Mouse (Mus musculus): Measurements from ENCODE around the gene Gm43191. TPM values are rescaled to one million over a fixed set of nuclear protein-coding genes. Genes with fewer than 3 reads are reported as not detected.
"Not testable (repeated sequence)": the region's sequence is repeated elsewhere in the genome, so short reads cannot be mapped to it uniquely, and the experiment has no call there.

Gm43191 gene
- polyA plus RNA-seq (2012; rRNA removed): not detected in 2 replicates

DNA sequence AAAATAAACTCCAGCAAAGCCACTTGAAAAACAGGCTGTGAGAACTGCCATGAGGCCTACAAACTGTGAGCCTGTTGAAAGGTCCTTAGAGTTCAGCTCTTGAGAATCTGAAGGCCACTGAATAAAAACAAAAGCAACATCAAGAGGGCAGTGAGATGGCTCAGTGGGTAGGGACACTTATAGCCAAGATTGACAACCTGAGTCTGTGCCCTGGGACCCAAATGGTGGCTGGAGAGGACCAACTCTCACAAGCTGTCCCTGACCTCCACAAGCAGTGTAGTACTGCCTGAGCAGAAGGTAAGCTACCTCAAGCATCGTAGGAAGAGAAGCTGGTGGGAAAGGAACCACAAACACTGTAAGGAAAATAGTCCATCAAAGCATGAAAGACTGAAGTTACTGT lies at the start of gene Gm43191:
Gene Gm43191, minus strand, starts transcription at position 101 of the 400 bp plus-strand sequence.
- no peak for DNase-seq (ENCODE audit: low spot score)

DNA sequence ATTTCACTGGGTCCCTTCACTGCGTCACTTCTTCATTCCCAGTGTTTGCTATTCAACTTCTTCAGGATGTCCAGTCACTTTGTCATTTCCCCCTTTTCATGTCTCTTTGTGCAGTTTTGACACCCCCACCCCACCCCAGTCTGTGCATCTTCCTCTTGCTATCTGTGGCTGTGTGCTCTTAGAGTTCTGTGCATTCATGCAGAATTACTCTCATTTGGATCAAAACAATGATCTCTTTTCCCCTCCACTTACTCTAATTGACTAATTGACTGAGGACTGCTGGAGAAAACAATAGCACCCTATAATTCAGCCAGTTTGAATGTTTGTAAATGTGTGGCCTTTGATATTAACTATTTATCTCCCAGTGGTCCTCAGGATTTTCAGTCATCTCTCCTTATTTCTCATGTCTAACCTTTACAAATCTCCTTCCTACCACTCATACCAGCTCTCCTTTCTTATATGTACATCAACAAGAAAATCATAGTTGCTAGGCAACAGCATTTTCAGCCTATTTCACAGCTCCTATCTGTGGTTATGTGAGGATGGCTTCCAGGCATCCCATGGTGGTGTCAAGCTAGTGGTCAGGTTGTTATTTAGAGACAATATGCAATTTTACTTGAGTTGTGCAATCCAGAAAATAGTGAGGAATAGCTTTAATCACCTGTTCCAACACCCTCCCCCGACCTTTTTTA lies 48.6 kb upstream of the Gm43191 start:
- no peak for DNase-seq (ENCODE audit: low spot score)

DNA sequence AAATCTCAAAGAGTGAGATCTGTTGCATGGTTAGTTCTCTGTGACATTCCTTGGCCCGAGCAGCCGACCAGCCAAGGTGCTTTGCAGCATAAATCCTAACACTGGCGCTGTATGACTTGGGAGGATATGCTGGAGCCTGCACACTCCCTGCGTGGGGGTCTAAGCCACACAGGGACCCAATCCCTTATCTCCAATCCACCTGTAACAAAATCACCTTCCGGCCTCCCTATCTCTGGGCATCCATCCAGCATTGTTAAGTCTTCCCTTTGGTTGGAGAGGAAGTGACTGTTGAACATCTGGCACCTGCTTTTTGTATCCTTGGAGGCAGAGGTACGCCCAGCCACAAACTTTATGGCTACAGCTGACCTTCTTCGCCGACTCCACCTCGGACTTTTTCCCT lies 45.7 kb upstream of the Gm43191 start:
- DNase-seq (ENCODE audit: low spot score): no peak

DNA sequence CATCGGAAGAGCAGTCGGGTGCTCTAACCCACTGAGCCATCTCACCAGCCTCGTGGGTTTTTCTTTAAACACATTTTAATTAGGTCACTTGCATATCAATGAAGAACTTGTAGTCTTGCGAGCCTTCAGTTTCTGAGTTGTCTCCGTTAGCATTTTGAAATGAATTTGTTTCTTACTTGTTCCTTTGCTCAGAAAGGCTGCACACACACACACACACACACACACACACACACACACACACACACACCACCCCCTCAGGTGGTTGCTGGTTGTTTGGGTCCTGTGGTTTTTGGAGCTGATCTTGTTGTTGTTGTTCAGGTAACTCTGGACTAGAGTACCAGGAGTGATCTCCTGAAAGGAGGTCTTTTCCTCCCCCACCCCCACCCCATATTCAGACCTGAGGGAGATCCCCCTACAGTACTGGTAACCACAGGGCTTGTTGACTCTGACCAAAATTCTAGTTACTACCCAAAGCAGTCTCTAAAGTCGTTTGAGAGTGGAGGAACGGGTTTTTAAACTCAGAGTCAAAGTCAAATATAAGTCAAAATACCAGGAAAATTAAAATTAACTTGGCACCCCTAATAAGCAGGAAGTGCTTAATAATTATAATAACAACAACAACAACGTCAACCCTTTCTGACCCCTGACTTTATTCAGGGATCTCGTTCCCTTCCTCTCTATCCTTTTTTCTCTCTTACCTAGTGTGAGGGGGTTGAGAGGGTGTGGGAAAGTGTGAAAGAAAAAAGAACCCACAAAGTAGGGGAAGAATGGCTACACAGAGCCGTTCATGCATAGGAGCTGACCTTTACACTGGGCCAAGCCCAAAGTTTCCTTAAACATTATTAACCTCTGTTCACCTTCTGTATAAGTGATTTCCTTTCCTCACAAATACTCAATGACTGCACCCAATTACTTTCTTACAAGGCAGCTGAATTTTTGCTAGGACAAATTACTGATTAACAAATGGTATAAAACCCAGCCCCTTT lies 42.7 kb upstream of the Gm43191 start:
- no peak for DNase-seq (ENCODE audit: low spot score)

- no peak for DNase-seq (ENCODE audit: low spot score)
These were observed 41.9 kb upstream of the Gm43191 start for GRCm38 (mm10) chr3:116722980-116723379.

DNA sequence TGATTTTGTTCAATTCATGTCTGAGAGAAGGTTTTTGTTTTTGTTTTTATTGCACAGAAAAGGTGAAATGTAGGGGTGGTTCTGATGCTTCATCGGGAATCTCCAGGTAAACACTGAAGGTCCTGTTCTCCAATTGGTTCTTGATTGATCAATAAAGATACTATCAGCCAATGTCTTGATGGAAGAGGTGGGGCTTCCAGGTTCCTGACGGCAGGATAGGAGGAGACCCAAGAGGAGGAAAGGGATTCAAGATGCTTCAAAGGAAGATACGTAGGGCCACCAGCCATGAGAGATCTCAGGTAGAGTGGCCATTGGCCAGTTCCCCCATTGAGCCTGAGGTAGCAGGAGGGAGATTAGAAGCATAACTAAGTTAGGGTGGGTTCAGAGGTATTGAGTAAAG lies 37.9 kb upstream of the Gm43191 start:
- no peak for DNase-seq (ENCODE audit: low spot score)

GRCm38 (mm10) chr3:116713031-116713430 lies 32.0 kb upstream of the Gm43191 start:
- DNase-seq (ENCODE audit: low spot score): no peak

- DNase-seq (ENCODE audit: low spot score): no peak
These were observed 31.4 kb upstream of the Gm43191 start, which contains the start of gene Slc35a3 for GRCm38 (mm10) chr3:116712436-116712881. TSS of gene Slc35a3 (minus strand) at chr3:116712831.

GRCm38 (mm10) chr3:116711624-116712435 lies 30.8 kb upstream of the Gm43191 start:
- peak; percentile 83 for DNase-seq (ENCODE audit: low spot score)

DNA sequence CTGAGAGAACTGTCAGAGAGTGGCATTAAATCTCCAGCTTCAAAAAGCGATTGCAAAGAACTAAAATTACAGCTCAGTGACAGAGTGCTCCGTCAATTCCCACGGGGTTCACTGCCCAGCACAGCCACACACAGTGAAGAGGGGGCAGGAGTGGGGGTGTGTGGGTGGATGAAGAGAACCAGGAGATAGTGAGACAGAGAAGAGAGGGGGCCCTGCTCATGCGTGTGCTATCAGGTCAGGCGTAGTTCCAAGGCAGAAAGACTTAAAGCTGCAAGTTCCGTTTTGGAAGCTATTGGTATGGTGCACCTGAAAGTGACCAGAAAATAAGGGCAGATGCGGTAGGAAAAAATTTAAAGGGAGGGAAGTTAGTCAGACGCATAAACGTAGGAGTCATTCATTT lies 29.9 kb upstream of the Gm43191 start:
- DNase-seq (ENCODE audit: low spot score): no peak

DNA sequence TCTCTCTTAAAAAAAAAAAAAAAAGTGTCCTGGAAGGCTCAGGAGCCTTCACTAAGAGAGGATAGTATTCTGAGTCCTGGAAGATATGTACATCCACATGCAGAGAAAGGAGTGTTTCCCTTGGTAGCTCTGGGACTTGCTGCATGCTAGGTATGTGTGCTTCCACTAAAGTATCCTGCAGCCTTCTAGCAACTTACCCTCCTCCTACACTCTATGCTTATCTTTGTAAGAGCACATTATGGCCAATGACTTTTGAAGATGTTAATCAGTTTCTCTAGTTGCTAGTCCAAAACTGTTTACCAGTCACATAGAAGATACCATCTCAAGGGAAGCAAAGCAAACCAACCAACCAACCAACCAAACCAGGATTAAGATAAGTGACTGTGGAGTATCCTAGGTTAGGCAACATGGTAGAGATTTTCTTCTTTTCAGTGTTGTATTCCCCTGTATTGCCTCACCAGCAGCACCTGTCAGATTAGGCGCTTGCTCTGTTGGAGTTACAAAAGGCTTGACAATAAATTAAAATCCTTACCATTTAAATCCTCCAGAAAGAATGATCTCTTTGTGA lies 24.7 kb upstream of the Gm43191 start:
- DNase-seq (ENCODE audit: low spot score): no peak

GRCm38 (mm10) chr3:116703835-116704234 lies 22.8 kb upstream of the Gm43191 start:
- DNase-seq (ENCODE audit: low spot score): no peak

- DNase-seq (ENCODE audit: low spot score): no peak
These were observed 21.7 kb upstream of the Gm43191 start for GRCm38 (mm10) chr3:116702647-116703272.

DNA sequence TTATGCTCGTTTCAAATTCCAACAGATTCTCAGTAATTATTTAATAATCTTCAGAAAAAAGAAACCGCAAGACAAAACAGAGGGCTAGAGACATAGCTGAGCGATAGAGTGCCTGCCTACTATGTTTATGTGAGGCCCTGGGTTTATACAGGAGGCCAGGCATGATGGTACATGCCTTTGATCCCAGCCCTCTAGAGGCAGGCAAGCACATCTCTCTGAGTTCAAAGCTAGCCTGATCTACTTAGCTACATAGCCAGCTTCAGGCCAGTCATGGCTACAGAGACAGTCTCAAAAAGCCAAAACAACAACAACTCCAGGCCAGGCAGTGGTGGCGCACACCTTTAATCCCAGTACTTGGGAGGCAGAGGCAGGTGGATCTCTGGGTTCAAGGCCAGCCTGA lies 20.5 kb upstream of the Gm43191 start:
- no peak for DNase-seq (ENCODE audit: low spot score)

- no peak for DNase-seq (ENCODE audit: low spot score)
These were observed 17.7 kb upstream of the Gm43191 start for GRCm38 (mm10) chr3:116698786-116699185.

- DNase-seq (ENCODE audit: low spot score): no peak
These were observed 14.6 kb upstream of the Gm43191 start for GRCm38 (mm10) chr3:116695666-116695985.

GRCm38 (mm10) chr3:116694955-116695665 lies 14.1 kb upstream of the Gm43191 start:
- DNase-seq (ENCODE audit: low spot score): no peak

DNA sequence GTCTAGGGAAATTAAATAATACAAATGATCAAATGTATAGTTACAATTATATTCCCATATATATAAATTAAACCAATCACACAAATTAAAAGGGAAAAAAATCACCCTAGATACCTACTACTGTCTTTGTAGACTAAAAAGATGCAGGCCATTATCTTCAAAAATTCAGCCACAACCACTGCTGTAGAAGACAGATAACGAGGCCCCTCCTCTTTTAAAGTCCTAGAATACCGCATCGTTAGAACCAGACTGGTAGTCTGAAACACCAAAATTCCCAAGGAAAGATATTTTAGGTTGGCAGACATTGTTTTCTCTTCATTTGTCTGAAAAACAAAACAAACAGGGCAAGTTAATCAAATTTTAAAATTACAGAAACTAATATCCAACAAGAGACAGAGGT lies 13.3 kb upstream of the Gm43191 start:
- no peak for DNase-seq (ENCODE audit: low spot score)

DNA sequence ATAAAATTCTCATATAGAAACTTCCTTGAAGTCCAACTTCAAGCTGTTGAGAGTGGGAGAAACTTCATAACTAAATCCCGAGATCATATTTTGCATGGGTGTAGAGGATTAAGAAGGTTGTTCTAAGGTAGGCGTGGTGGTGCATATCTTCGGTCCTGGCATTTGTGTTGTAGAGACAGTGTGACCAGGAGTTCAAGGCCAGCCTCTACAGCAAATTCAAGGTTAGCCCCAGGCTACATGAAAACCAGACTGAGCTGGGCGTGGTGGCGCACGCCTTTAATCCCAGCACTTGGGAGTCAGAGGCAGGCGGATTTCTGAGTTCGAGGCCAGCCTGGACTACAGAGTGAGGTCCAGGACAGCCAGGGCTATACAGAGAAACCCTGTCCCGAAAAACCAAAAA lies 16.8 kb downstream of the Gm43191 start:
- not testable (repeated sequence) for DNase-seq (ENCODE audit: low spot score)

GRCm38 (mm10) chr3:116662463-116662863 lies 18.6 kb downstream of the Gm43191 start, which contains the start of gene Mfsd14a:
TSS of gene Mfsd14a (minus strand) at chr3:116662677.
- DNase-seq (ENCODE audit: low spot score): peak; percentile 96
